Mouse (Mus musculus) left cerebral cortex, adult 2 months (tissue): ENCODE results near the gene Teddm3. TPM values are rescaled to one million over a fixed set of nuclear protein-coding genes. Genes with fewer than 3 reads are reported as not detected.
"Not testable (repeated sequence)": the region's sequence is repeated elsewhere in the genome, so short reads cannot be mapped to it uniquely, and the experiment has no call there.

Source experiments
- DNase-seq, 2 experiments: peaks; one replicate each; pipeline ENCODE4 v3.0.0; 2021 to 2022; ENCODE audit warnings: low spot score in 2 of 2, mixed read lengths in 1 of 2; ENCODE audit errors: extremely low spot score in 1 of 2
- H3K27ac ChIP-seq: fragments of 200-600 bp; 2 replicates; pipeline ENCODE4 v1.8.1; 2022
- H3K4me3 ChIP-seq: fragments of 200-600 bp; 2 replicates; pipeline ENCODE4 v1.8.1; 2022
- CTCF ChIP-seq: fragments of 200-600 bp; IDR thresholded peaks from 2 replicates; pipeline ENCODE4 v1.8.1; 2022; ENCODE audit warnings: antibody characterized with exemption, mild to moderate bottlenecking, moderate library complexity
- intact Hi-C: fragments of 180-260 bp; cut with DNase I; formaldehyde crosslinking; loops from one replicate; pipeline ENCODE4 v1.15.1; 2025
- total RNA-seq, 2 experiments: library from RNA; stranded (reverse); gene quantifications; 2 replicates each; pipeline ENCODE4 v1.2.3; 2021

The Teddm3 gene
- total RNA-seq, 2 experiments from 2014 or later = 1.1 to 1.4 TPM

DNA sequence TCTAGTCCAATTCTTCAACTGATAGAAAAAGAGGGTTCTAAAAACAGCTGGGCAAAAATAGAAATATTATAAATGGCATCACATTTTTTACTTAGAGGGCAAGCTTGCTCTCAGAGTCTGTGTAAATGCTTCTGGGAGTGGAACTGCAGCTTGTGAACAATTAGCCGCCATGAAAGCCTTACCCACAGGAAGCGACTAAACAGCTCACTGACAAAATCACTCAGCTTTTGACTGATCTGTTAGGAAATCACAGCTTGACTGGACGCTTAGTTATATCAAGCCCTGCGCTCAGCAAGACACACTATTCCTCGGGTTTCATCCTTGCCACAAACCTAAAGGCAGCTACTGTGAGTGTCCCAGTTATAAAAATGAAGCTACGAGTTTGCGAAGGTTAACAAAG lies 33.8 kb upstream of the Teddm3 start:
- no peak for TF ChIP-seq CTCF
- Histone ChIP-seq H3K4me3 (no peak overlapping the region), H3K27ac (peak overlapping the region; percentile 94)
- intact Hi-C loops = no loop called here
- no peak for DNase-seq

DNA sequence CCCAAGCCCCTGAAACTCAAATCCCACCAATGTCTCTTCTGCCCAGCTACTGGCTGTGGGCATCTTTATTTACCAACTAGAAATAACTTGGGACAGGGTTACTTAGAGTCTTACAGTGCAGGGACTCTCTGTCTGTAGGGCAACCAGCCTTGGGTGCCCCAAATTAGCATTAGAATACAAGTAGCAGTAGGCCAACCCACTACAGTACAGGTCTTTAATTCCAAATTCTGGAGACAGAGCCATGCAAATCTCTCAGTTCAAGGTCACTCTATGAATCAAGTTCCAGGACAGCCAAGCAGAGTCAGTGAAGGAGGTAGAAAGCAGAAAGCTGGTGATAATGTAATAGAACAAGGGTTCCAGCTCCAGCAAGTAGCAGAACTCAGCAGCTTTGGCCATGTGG lies 30.9 kb upstream of the Teddm3 start:
- peak overlapping the region; percentile 54 for H3K27ac ChIP-seq

GRCm38 (mm10) chr16:21182108-21182507 lies 28.3 kb upstream of the Teddm3 start:
- DNase-seq = no peak
- intact Hi-C loops = loop anchor here (1.0 kb wide), 2 partner anchors 14 to 358 kb away; no protein-coding TSS in a partner anchor
- TF ChIP-seq CTCF = no peak
- Histone ChIP-seq H3K4me3 (no peak overlapping the region), H3K27ac (peak overlapping the region; percentile 86)

More for the DNA sequence above, 30.9 kb upstream of the Teddm3 start:
- TF ChIP-seq CTCF = no peak
- intact Hi-C loops = no loop called here
- H3K4me3 ChIP-seq = no peak overlapping the region
- DNase-seq = no peak

- H3K27ac ChIP-seq = no peak overlapping the region
- H3K4me3 ChIP-seq = no peak overlapping the region
- no peak for DNase-seq
- intact Hi-C loops = no loop called here
- no peak for TF ChIP-seq CTCF
Observed at GRCm38 (mm10) chr16:21175236-21175635, 21.4 kb upstream of the Teddm3 start.

GRCm38 (mm10) chr16:21168730-21169129 lies 14.9 kb upstream of the Teddm3 start:
- peak overlapping the region; percentile 69 for H3K27ac ChIP-seq
- no peak overlapping the region for H3K4me3 ChIP-seq
- no peak for DNase-seq
- intact Hi-C loops = loop anchor here (1.0 to 5.0 kb wide), 3 partner anchors 14 to 344 kb away; no protein-coding TSS in a partner anchor
- TF ChIP-seq CTCF = no peak

- DNase-seq, H3K27ac ChIP-seq, H3K4me3 ChIP-seq: not testable (repeated sequence)
- intact Hi-C loops = loop anchor here (5.0 kb wide), 1 partner anchor 253 kb away; no protein-coding TSS in a partner anchor
Observed at GRCm38 (mm10) chr16:21165343-21166220, 11.8 kb upstream of the Teddm3 start.

DNA sequence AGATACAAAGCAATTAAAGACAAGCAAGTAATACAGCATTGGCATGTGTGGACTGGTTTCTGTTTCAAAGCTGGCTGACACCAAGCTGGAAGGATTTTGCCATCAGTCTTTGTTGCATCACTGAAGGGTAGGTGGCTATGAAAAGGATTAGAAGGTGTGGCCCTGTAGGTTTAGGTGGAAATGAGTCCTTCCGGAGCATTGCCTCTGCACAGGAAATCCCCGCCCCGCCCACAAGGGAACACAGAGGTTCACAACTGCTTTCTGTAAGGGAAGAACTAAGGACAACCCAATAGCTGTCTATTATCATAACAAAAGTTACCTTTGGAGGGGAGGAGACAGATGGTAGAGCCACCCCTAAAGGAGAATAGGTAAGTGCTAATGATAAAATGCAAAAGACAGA lies 9.6 kb upstream of the Teddm3 start:
- DNase-seq, intact Hi-C loops, H3K4me3 ChIP-seq, H3K27ac ChIP-seq: not testable (repeated sequence)

DNA sequence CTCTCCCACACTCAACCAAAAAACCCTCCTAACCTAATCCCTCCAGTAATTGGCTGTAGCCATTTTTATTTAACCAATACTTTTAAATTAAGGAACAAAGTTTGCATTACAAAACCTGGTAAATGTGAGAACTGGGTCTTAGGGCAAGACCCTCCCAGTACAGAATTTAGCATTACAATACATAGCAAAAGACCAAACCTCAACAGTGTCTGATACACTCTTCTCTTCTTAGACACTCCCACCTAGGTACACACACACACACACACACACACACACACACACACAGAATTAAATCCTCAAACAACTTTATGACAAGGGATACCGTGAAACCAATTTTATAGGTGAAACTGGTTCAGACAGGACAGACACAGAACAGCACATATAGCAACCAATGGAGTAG lies 5.4 kb upstream of the Teddm3 start:
- H3K27ac ChIP-seq, intact Hi-C loops, H3K4me3 ChIP-seq, DNase-seq: not testable (repeated sequence)

DNA sequence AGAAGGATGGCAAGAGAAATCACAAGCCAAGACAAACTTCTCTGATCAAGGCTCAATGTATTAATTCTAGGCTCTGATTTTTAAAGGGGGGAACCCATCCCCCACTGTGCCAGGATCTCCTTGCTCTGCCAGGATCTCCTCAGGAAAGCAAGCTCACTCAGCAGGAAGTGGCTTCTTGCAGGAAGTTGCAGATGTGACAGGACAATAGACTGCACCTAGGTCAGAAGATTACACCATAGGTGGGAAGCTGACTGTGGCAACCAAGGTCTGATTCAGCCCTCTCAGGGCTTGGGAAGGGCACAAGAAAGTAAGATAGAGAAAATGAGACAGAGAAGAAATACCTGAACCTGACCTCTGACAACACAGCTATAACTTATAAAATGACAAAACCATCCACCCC lies 2.5 kb upstream of the Teddm3 start:
- H3K27ac ChIP-seq, H3K4me3 ChIP-seq, DNase-seq, intact Hi-C loops: not testable (repeated sequence)

DNA sequence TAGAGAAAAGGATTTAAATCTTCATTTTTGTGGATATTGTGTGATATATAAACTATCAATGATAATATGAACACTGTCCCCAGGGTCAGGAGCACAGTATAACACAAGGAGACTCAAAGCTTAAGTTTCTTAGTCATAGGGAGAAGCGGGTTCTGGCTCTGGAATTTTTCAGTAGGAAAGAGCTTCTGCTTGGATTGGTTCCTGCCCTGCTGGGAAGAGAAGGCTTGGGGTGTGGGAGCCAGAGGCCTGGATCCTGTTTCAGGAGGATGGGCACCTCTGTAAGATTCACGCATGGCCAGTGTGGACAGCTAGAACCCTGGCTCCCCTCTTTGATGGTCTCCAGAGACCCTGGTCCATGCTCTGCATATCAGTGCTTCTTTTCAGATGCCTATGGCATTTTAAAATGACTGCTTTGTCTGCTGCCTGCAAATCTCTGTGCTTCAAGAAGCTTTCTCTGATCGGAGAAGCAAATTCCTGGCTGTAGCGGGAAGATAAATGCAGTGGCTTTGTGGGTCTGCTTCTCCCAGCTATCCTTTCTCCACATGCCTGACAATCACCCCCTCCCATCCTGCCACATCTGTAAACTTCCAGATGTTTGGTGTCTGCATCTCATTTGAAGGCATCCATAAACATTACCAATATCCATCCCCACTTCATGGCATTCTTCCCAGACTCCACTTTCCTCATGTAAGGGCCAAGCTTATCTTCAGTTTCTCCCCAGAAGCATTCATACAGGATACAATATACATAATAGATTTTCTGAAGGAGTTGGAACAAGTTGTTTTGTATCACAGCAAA lies 2.0 kb downstream of the Teddm3 start:
- H3K4me3 ChIP-seq = no peak overlapping the region
- intact Hi-C loops = no loop called here
- no peak for DNase-seq
- no peak for TF ChIP-seq CTCF
- no peak overlapping the region for H3K27ac ChIP-seq

DNA sequence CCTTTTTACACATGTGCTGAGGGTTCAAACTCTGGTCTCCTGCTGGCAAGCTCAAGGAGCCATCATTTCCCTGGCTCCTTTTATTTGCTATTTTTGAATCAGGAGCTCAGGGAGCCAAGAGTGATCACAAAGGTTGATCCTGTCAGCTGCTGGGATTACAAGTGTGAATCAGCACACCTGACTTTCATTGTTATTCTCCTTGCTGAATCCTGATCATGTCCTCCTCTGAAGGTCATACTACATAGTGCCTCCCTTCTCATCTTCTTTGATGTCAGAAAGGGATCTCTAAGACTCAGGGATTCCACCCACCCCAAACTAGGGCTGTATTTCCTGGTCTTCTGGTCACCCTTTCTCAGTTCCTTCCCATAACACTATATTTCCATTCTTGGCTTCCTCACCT lies 3.9 kb downstream of the Teddm3 start:
- H3K27ac ChIP-seq = no peak overlapping the region
- TF ChIP-seq CTCF = no peak
- no peak for DNase-seq
- intact Hi-C loops = no loop called here
- H3K4me3 ChIP-seq = no peak overlapping the region

DNA sequence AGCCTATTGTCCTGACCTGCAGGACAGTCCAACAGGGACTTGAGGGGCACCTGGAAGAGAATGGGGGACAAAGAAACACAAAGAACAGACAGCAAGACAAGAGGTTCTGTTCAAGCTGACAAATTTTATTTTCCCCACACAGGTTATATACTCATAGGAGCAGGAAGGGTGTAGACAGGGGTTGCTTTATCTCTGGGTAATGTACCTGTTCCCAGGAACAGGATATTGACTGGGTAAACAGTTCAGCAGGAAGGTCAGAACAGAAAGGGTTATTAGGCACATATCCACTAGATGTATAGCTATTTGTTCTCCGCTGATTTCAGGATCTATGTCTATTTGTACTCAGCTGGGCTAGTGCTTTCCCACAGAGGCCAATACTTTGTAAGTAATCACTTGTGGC lies 5.3 kb downstream of the Teddm3 start:
- H3K27ac ChIP-seq, DNase-seq, intact Hi-C loops, H3K4me3 ChIP-seq: not testable (repeated sequence)
